Mouse (Mus musculus) megakaryocyte, embryonic 14.5 days (primary cell): ENCODE measurements around the gene Efnb3.

ENCODE experiments used
- FLI1 ChIP-seq: IDR thresholded peaks from 2 replicates; pipeline ENCODE4 v1.6.1; 2012; ENCODE audit warnings: low read length, inconsistent platforms, mixed read lengths
- GATA1 ChIP-seq: IDR thresholded peaks from 3 replicates; pipeline ENCODE4 v1.6.1; 2012; ENCODE audit warnings: mixed read lengths, low read length, inconsistent platforms, borderline replicate concordance

DNA sequence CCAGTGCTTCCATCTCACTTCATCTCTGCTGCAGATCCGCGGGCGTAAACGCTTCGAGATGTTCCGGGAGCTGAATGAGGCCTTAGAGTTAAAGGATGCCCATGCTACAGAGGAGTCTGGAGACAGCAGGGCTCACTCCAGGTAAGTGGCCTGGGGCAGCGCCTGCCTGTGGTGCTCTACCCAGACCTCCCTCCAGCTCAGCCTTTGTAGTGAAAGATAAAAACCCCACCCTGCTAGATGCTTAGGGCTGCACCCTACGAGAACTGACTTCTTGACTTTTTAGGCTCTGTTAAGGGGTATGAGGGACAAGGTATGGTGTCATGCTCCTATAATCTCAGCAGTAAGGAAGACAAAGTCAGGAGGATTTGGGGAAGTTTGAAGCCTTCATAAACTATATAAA lies 30.6 kb upstream of the Efnb3 start:
- TF ChIP-seq GATA1 (no peak), FLI1 (no peak)
